Mouse (Mus musculus): ENCODE measurements around the gene Krt17. TPM values are rescaled to one million over a fixed set of nuclear protein-coding genes. Genes with fewer than 3 reads are reported as not detected.
"Not testable (repeated sequence)": the region's sequence is repeated elsewhere in the genome, so short reads cannot be mapped to it uniquely, and the experiment has no call there.

Gene Krt17
- 0.13 and 0.15 TPM in 2 replicates for polyA plus RNA-seq (2012; rRNA removed)

- Histone ChIP-seq H3K4me1 (ENCODE audit: control insufficient read depth, insufficient read depth, low read length) (no peaks in the 10 kb centered on the region), H3K4me3 (ENCODE audit: insufficient read depth, low read length) (no peak within 1 kb of the TSS), H3K27ac (ENCODE audit: insufficient read depth, low read length) (no peak within 1 kb of the TSS)
- TF ChIP-seq CTCF (IDR thresholded peaks at IDR 0.05; ENCODE audit: extremely low read depth, insufficient read depth, low read length): no peak
- no peak for TF ChIP-seq POLR2A (IDR thresholded peaks at IDR 0.05; ENCODE audit: extremely low read depth, insufficient read depth, low read length)
Observed at GRCm38 (mm10) chr11:100260514-100261234, at the start of gene Krt17. Krt17 (minus strand) TSS chr11:100261029.

- H3K4me3 ChIP-seq (ENCODE audit: insufficient read depth, low read length); H3K27ac ChIP-seq (ENCODE audit: insufficient read depth, low read length); H3K4me1 ChIP-seq (ENCODE audit: control insufficient read depth, insufficient read depth, low read length): not testable (repeated sequence)
Observed at GRCm38 (mm10) chr11:100308672-100309071, 47.8 kb upstream of the Krt17 start.

- Histone ChIP-seq H3K4me3 (ENCODE audit: insufficient read depth, low read length) (no peak overlapping the region), H3K4me1 (ENCODE audit: control insufficient read depth, insufficient read depth, low read length) (peaks cover 3% of the 10 kb centered on the region), H3K27ac (ENCODE audit: insufficient read depth, low read length) (no peak overlapping the region)
- TF ChIP-seq POLR2A (IDR thresholded peaks at IDR 0.05; ENCODE audit: extremely low read depth, insufficient read depth, low read length) (no peak), CTCF (IDR thresholded peaks at IDR 0.05; ENCODE audit: extremely low read depth, insufficient read depth, low read length) (no peak)
Observed at GRCm38 (mm10) chr11:100307900-100308299, 47.1 kb upstream of the Krt17 start.

GRCm38 (mm10) chr11:100301292-100301691 lies 40.5 kb upstream of the Krt17 start:
- no peak overlapping the region for H3K4me3 ChIP-seq (ENCODE audit: insufficient read depth, low read length)
- H3K27ac ChIP-seq (ENCODE audit: insufficient read depth, low read length): no peak overlapping the region
- no peak for TF ChIP-seq POLR2A (IDR thresholded peaks at IDR 0.05; ENCODE audit: extremely low read depth, insufficient read depth, low read length)
- TF ChIP-seq CTCF (IDR thresholded peaks at IDR 0.05; ENCODE audit: extremely low read depth, insufficient read depth, low read length): no peak
- H3K4me1 ChIP-seq (ENCODE audit: control insufficient read depth, insufficient read depth, low read length): no peaks in the 10 kb centered on the region

GRCm38 (mm10) chr11:100300293-100300692 lies 39.5 kb upstream of the Krt17 start:
- H3K4me1 ChIP-seq (ENCODE audit: control insufficient read depth, insufficient read depth, low read length): no peaks in the 10 kb centered on the region
- no peak overlapping the region for H3K4me3 ChIP-seq (ENCODE audit: insufficient read depth, low read length)
- TF ChIP-seq CTCF (IDR thresholded peaks at IDR 0.05; ENCODE audit: extremely low read depth, insufficient read depth, low read length): peak; percentile 91
- TF ChIP-seq POLR2A (IDR thresholded peaks at IDR 0.05; ENCODE audit: extremely low read depth, insufficient read depth, low read length): no peak
- H3K27ac ChIP-seq (ENCODE audit: insufficient read depth, low read length): no peak overlapping the region

GRCm38 (mm10) chr11:100298274-100299036 lies 37.6 kb upstream of the Krt17 start:
- Histone ChIP-seq H3K27ac (ENCODE audit: insufficient read depth, low read length) (no peak overlapping the region), H3K4me3 (ENCODE audit: insufficient read depth, low read length) (no peak overlapping the region), H3K4me1 (ENCODE audit: control insufficient read depth, insufficient read depth, low read length) (no peaks in the 10 kb centered on the region)
- TF ChIP-seq CTCF (IDR thresholded peaks at IDR 0.05; ENCODE audit: extremely low read depth, insufficient read depth, low read length) (peak; percentile 88), POLR2A (IDR thresholded peaks at IDR 0.05; ENCODE audit: extremely low read depth, insufficient read depth, low read length) (no peak)

- H3K4me3 ChIP-seq (ENCODE audit: insufficient read depth, low read length): no peak overlapping the region
- peak; percentile 53 for TF ChIP-seq CTCF (IDR thresholded peaks at IDR 0.05; ENCODE audit: extremely low read depth, insufficient read depth, low read length)
- TF ChIP-seq POLR2A (IDR thresholded peaks at IDR 0.05; ENCODE audit: extremely low read depth, insufficient read depth, low read length): no peak
- no peaks in the 10 kb centered on the region for H3K4me1 ChIP-seq (ENCODE audit: control insufficient read depth, insufficient read depth, low read length)
- no peak overlapping the region for H3K27ac ChIP-seq (ENCODE audit: insufficient read depth, low read length)
Observed at GRCm38 (mm10) chr11:100297801-100298200, 37.0 kb upstream of the Krt17 start.

GRCm38 (mm10) chr11:100295308-100295707 lies 34.5 kb upstream of the Krt17 start:
- H3K4me1 ChIP-seq (ENCODE audit: control insufficient read depth, insufficient read depth, low read length): no peaks in the 10 kb centered on the region
- TF ChIP-seq POLR2A (IDR thresholded peaks at IDR 0.05; ENCODE audit: extremely low read depth, insufficient read depth, low read length) (no peak), CTCF (IDR thresholded peaks at IDR 0.05; ENCODE audit: extremely low read depth, insufficient read depth, low read length) (peak; percentile 100)
- no peak overlapping the region for H3K4me3 ChIP-seq (ENCODE audit: insufficient read depth, low read length)
- no peak overlapping the region for H3K27ac ChIP-seq (ENCODE audit: insufficient read depth, low read length)

GRCm38 (mm10) chr11:100292884-100293283 lies 32.1 kb upstream of the Krt17 start:
- Histone ChIP-seq H3K4me1 (ENCODE audit: control insufficient read depth, insufficient read depth, low read length) (no peaks in the 10 kb centered on the region), H3K4me3 (ENCODE audit: insufficient read depth, low read length) (no peak overlapping the region), H3K27ac (ENCODE audit: insufficient read depth, low read length) (no peak overlapping the region)
- TF ChIP-seq POLR2A (IDR thresholded peaks at IDR 0.05; ENCODE audit: extremely low read depth, insufficient read depth, low read length) (no peak), CTCF (IDR thresholded peaks at IDR 0.05; ENCODE audit: extremely low read depth, insufficient read depth, low read length) (no peak)

GRCm38 (mm10) chr11:100290235-100290634 lies 29.4 kb upstream of the Krt17 start:
- TF ChIP-seq CTCF (IDR thresholded peaks at IDR 0.05; ENCODE audit: extremely low read depth, insufficient read depth, low read length): no peak
- no peak for TF ChIP-seq POLR2A (IDR thresholded peaks at IDR 0.05; ENCODE audit: extremely low read depth, insufficient read depth, low read length)
- no peaks in the 10 kb centered on the region for H3K4me1 ChIP-seq (ENCODE audit: control insufficient read depth, insufficient read depth, low read length)
- H3K4me3 ChIP-seq (ENCODE audit: insufficient read depth, low read length): no peak overlapping the region
- H3K27ac ChIP-seq (ENCODE audit: insufficient read depth, low read length): no peak overlapping the region

All from cortical plate, adult 2 months (tissue).